Mouse (Mus musculus) layer of hippocampus, adult 9-10 months (tissue): ENCODE data around the gene Camta1.

ENCODE experiments used
- DNase-seq: peaks from one replicate; pipeline ENCODE4 v3.0.0; 2022; ENCODE audit warnings: low spot score

Gene Camta1

GRCm38 (mm10) chr4:151444665-151445064 is 417.0 kb downstream of the Camta1 start:
- DNase-seq: no peak

GRCm38 (mm10) chr4:151438561-151438960 is 423.1 kb downstream of the Camta1 start:
- DNase-seq: no peak

DNA sequence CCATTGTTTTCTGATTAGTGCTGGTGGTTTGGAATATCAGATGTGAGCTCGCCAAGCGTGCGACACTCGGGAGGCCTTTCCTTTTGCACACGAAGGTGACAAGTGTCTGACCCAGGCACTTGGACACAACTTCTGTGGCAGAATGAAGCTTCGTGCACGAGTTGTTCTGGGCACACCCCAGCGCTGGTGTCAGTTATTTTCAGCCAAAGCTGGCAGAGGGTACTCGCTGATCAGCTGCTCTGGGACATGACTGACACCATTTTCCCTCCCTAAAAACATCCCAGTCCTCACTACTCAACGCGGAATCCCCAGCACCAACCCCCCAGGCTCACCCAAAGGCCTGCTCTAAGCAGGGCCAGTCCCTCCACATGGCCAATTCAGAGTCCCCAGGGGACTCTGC is 423.8 kb downstream of the Camta1 start:
- DNase-seq: no peak

DNA sequence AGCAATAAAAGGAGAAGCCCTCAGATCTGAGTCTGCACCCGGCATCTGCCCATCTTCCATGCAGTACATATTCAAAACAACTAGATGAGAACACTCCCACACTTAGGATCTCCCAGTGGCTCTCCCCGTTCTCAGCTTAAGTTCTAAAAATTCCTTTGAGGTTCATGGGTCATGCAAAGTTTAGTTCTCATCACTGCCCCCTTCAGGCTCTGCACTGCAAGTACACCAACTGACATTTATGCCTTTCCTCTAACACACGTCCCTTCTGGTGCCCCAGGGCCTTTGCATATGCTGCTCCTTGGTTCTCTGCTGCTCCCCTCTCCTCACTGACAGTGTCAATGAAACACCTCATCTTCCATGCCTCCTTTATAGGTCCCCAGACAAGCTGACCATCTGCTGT is 436.5 kb downstream of the Camta1 start:
- DNase-seq: no peak

- no peak for DNase-seq
Measured at GRCm38 (mm10) chr4:151422922-151423321, 438.8 kb downstream of the Camta1 start.

GRCm38 (mm10) chr4:151422361-151422760 is 439.3 kb downstream of the Camta1 start:
- DNase-seq: no peak

DNA sequence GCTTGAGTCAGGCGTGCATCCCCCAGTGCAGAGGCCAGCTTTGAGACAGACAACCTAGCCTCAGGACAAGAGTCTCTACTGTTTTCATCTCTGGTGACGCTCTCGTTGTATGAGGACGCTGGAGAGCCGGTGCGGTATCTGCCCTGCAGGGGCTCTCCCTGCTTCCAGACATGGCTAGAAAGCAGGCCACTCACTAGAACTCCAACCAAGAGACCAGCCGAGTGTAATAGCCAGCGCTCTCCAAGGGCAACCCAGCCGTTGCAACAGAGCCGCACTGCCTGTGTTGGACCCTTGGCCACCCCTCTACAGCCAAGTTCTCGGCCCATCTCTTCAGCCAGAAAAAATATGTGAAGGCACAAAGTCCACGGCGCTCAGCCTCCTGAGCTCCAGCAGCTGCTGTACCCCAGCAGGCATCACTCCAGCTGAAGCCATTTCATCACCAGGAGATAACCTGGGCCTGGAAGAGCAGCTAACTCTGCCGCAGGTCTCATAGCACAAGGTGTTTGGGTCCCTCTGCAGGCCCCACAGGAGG is 443.3 kb downstream of the Camta1 start:
- no peak for DNase-seq

DNA sequence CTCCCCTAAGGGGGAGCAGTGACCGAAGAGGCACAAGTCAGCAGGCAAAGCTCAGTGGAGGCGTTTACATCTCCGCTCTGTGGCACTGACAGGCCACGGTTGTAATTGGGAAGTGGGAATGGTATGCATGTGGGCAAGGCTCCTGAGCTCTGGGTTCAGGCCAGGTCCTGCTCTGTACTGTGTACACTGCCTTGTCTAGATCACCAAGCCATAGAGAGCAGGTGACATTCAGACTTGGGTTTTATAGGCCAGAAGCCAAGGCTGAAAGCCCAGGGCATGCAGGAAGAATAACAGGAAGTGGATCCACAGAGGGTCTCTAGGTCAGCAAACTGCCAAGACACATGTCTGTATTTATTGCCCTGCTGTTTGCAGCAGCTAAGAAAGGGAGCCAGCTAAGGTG is 445.9 kb downstream of the Camta1 start:
- no peak for DNase-seq

- no peak for DNase-seq
Measured at GRCm38 (mm10) chr4:151415376-151415775, 446.3 kb downstream of the Camta1 start.

DNA sequence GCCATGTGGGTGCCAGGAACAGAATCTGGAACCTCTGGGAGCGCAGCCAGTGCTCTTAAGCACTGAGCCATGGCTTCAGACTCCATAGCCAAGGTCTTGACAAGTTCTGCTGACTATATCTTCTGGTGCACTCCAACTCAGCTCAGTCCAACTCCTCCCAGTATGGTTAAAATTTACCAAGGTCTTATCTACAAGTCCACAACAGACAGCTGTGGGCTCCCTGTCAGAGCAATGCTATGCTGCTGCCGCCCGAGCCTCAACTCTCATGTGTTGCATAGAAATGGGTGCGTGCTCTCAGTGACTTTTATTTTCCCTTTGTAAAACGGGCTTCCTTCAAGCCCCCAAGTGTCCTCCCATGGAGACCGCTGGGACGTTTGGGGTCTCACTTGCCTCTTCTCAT is 446.7 kb downstream of the Camta1 start:
- no peak for DNase-seq

- DNase-seq: peak; percentile 56
Measured at GRCm38 (mm10) chr4:151411641-151412061, 450.0 kb downstream of the Camta1 start.

DNA sequence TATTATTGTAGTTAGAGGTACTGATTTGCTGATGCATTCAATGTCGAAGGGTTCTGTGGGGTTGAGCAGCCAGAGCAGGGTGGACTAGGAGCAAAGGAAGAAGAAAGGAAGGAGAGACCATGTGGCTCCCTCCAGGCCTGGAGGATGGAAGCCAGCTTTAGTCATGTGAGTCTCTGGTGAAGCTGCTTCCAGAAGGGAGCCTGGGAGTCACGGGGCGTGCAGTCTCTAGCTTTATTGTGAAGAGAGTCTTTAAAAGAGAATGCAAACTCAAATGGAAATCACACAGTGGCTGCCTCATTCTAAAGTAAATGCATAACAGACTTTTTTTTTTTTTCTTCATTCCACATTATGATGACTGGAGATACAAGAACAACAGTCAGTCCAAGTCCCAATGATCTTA is 450.7 kb downstream of the Camta1 start:
- DNase-seq: no peak

DNA sequence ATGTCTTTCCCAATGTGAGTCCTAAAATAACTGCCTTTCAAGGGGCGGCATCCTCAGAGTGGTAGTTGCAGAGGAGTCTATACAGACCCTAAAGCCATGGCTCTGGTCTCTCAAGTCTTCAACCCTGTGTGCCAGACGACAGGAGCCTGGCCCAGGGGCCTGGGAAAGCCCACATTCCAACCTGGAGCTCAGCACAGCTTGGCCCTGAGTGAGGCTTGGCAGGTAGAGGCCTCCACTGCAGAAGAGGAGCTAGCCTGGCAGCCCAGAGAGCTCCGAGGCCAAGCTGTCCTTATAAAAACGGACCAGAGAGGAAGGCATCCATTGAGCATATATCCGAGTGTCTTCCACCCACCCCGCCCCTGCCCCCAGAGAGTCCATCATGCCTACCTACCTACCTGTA is 452.4 kb downstream of the Camta1 start:
- no peak for DNase-seq

DNA sequence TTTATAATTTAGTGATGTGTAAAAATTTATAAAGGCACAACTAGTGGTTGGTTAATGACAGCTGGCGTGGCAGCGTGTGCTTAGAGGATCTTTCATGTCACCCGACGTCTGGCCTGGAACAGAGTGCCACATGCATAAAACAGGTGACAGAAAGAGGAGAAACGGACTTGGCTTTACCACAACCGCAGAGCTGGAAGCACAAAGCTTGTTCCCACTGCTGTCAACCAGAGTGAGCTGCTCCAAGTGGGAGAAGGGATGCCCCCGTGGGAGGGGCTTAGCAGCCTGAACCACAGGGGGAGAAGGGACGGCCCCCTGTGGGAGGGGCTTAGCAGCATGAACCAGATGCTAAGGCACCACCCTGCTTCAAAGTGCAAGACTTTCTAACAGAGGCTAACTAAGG is 452.9 kb downstream of the Camta1 start:
- no peak for DNase-seq

GRCm38 (mm10) chr4:151408246-151408645 is 453.4 kb downstream of the Camta1 start:
- DNase-seq: no peak

GRCm38 (mm10) chr4:151407129-151407528 is 454.5 kb downstream of the Camta1 start:
- no peak for DNase-seq

DNA sequence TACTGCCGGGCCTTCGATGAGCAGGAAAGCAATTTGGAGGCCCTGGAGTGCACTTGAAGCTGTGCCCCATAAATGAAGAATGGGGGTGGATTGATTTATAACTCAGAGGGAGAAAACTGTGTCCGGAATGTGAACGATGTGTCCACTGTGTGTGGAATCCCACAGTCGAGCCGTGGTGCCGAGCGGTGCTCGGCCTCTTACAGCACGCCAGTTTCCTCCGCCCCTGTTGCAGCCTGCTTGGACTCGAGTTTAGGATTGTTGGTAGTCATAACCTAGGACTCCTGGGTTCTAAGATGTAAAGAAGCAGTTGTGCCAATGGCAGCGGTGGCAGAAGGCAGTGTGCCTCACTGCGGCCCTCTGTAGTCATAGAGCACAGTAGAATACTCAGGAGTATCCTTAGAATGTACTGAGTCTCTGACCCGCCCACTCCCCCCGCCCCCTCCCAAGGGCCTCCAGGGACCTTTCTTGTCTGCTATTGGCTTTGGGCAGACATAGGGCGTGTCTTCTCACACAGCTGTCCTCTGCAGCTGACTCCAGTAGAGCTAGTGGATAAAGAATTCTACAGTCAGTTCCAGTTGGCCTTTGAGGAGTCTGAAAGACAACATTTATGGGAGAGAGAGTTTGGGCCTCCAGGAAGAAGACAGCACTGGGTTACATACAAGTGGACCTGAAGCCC is 457.0 kb downstream of the Camta1 start:
- no peak for DNase-seq

- DNase-seq: no peak
Measured at GRCm38 (mm10) chr4:151401685-151402397, 459.8 kb downstream of the Camta1 start.

- DNase-seq: no peak
Measured at GRCm38 (mm10) chr4:151396536-151396935, 465.1 kb downstream of the Camta1 start.

DNA sequence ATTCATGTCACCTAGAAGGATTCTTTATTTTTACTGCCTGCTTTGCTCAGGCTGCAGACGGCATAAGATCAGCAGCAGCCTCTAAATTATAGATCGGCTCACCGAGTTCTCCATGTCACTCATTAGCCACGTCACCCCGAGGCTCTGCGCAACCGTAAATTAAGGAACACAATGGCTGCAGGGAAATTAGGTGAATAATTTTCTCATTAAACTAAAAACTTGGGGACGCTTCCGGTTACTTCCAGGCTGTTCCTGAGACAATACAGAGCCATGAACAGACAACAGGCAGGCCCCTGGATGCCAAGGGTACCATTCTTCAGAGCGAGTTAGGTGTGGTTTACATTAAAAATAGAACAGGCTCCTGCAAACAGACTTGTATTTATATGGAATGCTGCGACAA is 472.3 kb downstream of the Camta1 start:
- DNase-seq: no peak

GRCm38 (mm10) chr4:151386701-151387451 is 474.8 kb downstream of the Camta1 start:
- no peak for DNase-seq

DNA sequence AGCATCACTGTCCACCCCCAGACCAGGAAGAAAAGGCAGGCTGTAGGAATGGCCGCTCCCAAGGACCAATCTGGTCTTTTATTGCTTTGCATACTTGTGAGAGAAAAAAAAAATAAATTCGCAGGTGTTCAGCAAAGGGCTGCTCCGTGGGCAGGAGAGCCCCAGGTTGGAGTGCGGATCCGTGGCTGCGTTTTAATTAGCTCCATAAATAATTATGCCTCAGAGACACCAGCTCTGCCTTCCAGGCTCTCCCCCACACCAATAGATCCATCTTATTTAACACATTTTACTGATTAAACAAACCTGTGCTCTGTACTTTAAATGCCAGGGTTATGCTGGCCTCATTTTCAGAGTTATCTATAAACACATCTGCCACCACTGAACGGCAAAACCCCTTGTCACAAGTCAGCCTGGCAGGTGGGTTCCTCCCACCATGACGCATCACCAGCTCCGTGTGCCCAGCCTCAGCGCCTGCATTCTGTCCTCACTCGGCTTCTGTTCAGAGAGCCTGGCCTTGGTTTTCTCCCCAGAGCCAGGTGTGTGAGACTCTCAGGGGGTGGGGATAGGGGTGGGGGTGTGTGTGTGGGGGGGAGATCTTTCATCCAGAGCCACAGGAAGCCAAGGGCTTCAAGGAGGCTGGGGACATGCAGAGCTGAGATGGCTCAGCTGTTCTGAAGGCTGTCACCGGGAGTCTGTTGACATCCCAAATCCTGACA is 475.5 kb downstream of the Camta1 start:
- DNase-seq: no peak
